ENCODE assay signal across 23 mouse cellular contexts in genomic region chr8:48090661-48091060, GRCm38 (mm10).
"Had no signal": no experiment of that assay in that cellular context is flagged by ENCODE, and none has a peak within 500 bp of the region (broad histone marks: within the 10 kb centered on the region; RNA-seq: fewer than 3 reads in every experiment).

No protein-coding gene starts in this region.

- H3K27me3 ChIP-seq: heart, embryonic 12.5 days; hindbrain, embryonic 13.5 days; hindbrain, embryonic 15.5 days; kidney, embryonic 15.5 days; limb, embryonic 13.5 days; limb, embryonic 15.5 days; liver, embryonic 12.5 days had no signal

- DNase-seq: gastrocnemius, postnatal 14 days; gastrocnemius, postnatal 36 days; heart, adult 18-20 months; heart, postnatal 10 days; kidney, adult 18-20 months; kidney, adult 8-10 months; kidney, postnatal 14 days; kidney, postnatal 36 days; layer of hippocampus, adult 9-11 months; layer of hippocampus, postnatal 36 days; left cerebral cortex, postnatal 4 days had no signal

- H3K27ac ChIP-seq: heart, embryonic 10.5 days; hindbrain, embryonic 13.5 days; hindbrain, embryonic 15.5 days; hindbrain, postnatal 0 days; kidney, embryonic 15.5 days; kidney, postnatal 0 days; limb, embryonic 13.5 days; limb, embryonic 15.5 days; liver, embryonic 12.5 days; liver, embryonic 14.5 days had no signal

- H3K4me3 ChIP-seq: heart, embryonic 10.5 days; heart, embryonic 12.5 days; hindbrain, embryonic 13.5 days; hindbrain, embryonic 15.5 days; kidney, embryonic 15.5 days; limb, embryonic 13.5 days; limb, embryonic 15.5 days; liver, embryonic 12.5 days had no signal

- H3K9ac ChIP-seq: heart, embryonic 12.5 days; hindbrain, embryonic 13.5 days; hindbrain, embryonic 15.5 days; kidney, embryonic 15.5 days; limb, embryonic 13.5 days; limb, embryonic 15.5 days; liver, embryonic 12.5 days; liver, embryonic 14.5 days had no signal

- ATAC-seq: hindbrain, postnatal 0 days; intestine, postnatal 0 days; liver, embryonic 12.5 days had no signal

- H3K4me1 ChIP-seq: heart, embryonic 10.5 days; heart, embryonic 12.5 days; hindbrain, embryonic 13.5 days; hindbrain, embryonic 15.5 days; kidney, embryonic 15.5 days; limb, embryonic 13.5 days; limb, embryonic 15.5 days; liver, embryonic 12.5 days had no signal

- H3K4me2 ChIP-seq: heart, embryonic 12.5 days; hindbrain, embryonic 13.5 days; hindbrain, embryonic 15.5 days; kidney, embryonic 15.5 days; limb, embryonic 13.5 days; limb, embryonic 15.5 days; liver, embryonic 12.5 days had no signal

- H3K9me3 ChIP-seq: heart, embryonic 10.5 days; heart, embryonic 12.5 days; hindbrain, embryonic 13.5 days; hindbrain, embryonic 15.5 days; kidney, embryonic 15.5 days; limb, embryonic 13.5 days; limb, embryonic 15.5 days; liver, embryonic 12.5 days had no signal

- H3K36me3 ChIP-seq: heart, embryonic 10.5 days; heart, embryonic 12.5 days; hindbrain, embryonic 13.5 days; hindbrain, embryonic 15.5 days; kidney, embryonic 15.5 days; limb, embryonic 13.5 days; limb, embryonic 15.5 days; liver, embryonic 12.5 days had no signal
